Mouse (Mus musculus) ES-Bruce4 (cell line): Measurements from ENCODE around the gene Wars2.

Experiments used
- EP300 ChIP-seq: IDR thresholded peaks from 2 replicates; pipeline ENCODE4 v1.6.1; 2011; ENCODE audit warnings: low read depth, low read length; ENCODE audit not compliant: insufficient read depth
- POLR2A ChIP-seq: IDR thresholded peaks from one replicate; pipeline ENCODE4 v1.8.1; 2011; ENCODE audit warnings: low read length; ENCODE audit not compliant: insufficient read depth

DNA sequence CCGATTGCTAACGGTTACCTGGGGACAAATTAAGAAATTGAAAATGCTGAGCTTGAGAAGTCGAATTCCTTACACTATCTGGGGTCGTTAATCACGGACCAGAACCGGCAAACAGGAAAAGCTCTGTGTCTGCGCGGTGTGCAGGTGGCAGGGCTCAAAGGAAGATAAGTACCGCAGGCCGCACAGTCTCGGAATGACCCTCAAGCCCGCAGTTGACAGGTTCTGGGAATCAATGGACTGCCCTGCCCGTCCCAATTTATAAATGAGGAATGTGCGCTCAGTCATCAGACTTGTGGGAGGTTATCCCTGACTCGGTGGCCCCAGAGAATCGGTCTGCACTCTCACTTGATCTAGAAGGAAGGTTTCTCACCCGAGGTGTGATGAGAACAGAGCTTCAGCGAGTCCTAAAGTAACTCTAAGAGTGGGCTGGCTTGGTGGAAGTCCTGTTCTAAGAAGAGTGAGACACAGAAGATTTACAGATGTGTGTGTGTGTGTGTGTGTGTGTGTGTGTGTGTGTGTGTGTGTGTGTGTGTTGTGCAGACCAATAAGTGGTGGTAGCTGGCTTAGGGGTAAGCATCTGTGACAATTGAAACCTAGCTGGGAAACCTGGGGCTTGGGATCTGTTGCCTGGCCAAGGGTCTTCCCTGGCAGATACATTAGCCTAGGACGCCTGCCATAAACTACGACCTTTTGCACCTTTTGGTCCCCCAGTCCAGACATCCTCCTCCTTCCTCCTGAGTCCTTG lies 98.6 kb downstream of the Wars2 start:
- TF ChIP-seq EP300 = no peak
- TF ChIP-seq POLR2A = no peak
